8 mouse cellular contexts compared by ENCODE assay signal in genomic region chr9:60119846-60120245, GRCm38 (mm10).
A peak's percentile ranks its signal among the peaks of the same experiment; 100 is the strongest.
DNase-seq lines count a peak whose midpoint lies in the region.

No protein-coding gene starts in this region.

- 57% methylated on average over 7 of the region's 7 CpGs for WGBS in embryonic facial prominence, embryonic 10.5 days

- H3K4me3 ChIP-seq in embryonic facial prominence, embryonic 10.5 days, result no peak overlapping the region

- DNase-seq in kidney, postnatal 14 days, result peak; percentile 12
- no peak for DNase-seq in kidney, adult 8-10 months
- peak; percentile 36 for DNase-seq in embryonic facial prominence, embryonic 10.5 days (ENCODE audit: low spot score)
- DNase-seq in gastrocnemius, postnatal 14 days, result peak; percentile 70
- DNase-seq in lung, postnatal 4 days, result peak; percentile 22 to 66
- DNase-seq in left cerebral cortex, postnatal 4 days, result no peak
- DNase-seq in thymus, postnatal 25 days, result no peak
- DNase-seq in ovary, postnatal 10 days (ENCODE audit: low spot score), result no peak

- intact Hi-C loops in gastrocnemius, postnatal 14 days (cut with DNase I; ENCODE audit: low total_unique reads), result no loop called here
- intact Hi-C loops in left cerebral cortex, postnatal 4 days (cut with DNase I), result no loop called here

- peak overlapping the region; percentile 51 for H3K27ac ChIP-seq in embryonic facial prominence, embryonic 10.5 days (replicated peaks)

- H3K4me1 ChIP-seq in embryonic facial prominence, embryonic 10.5 days, result peaks cover 25% of the 10 kb centered on the region

- H3K36me3 ChIP-seq in embryonic facial prominence, embryonic 10.5 days (replicated peaks), result no peaks in the 10 kb centered on the region

- no peaks in the 10 kb centered on the region for H3K9me3 ChIP-seq in embryonic facial prominence, embryonic 10.5 days

- H3K27me3 ChIP-seq in embryonic facial prominence, embryonic 10.5 days (replicated peaks; ENCODE audit: low read depth, poor library complexity, severe bottlenecking), result no peaks in the 10 kb centered on the region

Comparison
In these comparisons a context has a peak if more than half of its experiments do, and no peak if none do; other contexts are left out.
1. DNase-seq: peak in kidney, postnatal 14 days (single experiment), embryonic facial prominence, embryonic 10.5 days (single experiment), gastrocnemius, postnatal 14 days (single experiment) and lung, postnatal 4 days (2 of 2); none in kidney, adult 8-10 months (0 of 2), left cerebral cortex, postnatal 4 days (single experiment), thymus, postnatal 25 days (single experiment) and ovary, postnatal 10 days (single experiment).